Mouse (Mus musculus): ENCODE results near the gene Herpud1. TPM values are rescaled to one million over a fixed set of nuclear protein-coding genes. Genes with fewer than 3 reads are reported as not detected.

Herpud1 gene
- polyA plus RNA-seq, 1 experiment from 2014 or later, result 62.4 TPM

GRCm38 (mm10) chr8:94363906-94364305 lies 22.3 kb upstream of the Herpud1 start:
- H3K9ac ChIP-seq (ENCODE audit: low read length), result no peak overlapping the region
- H3K4me3 ChIP-seq (ENCODE audit: low read depth, low read length), result no peak overlapping the region
- H3K27me3 ChIP-seq (ENCODE audit: control insufficient read depth, insufficient read depth, low read length), result no peaks in the 10 kb centered on the region
- no peak overlapping the region for H3K27ac ChIP-seq (replicated peaks; ENCODE audit: low read depth, low read length)
- 0 out of 2 replicates have a peak, but pooled peaks cover 4% of the 10 kb centered on the region for H3K4me1 ChIP-seq (ENCODE audit: control insufficient read depth, insufficient read depth, low read length)
- no peaks in the 10 kb centered on the region for H3K36me3 ChIP-seq (ENCODE audit: control insufficient read depth, insufficient read depth, low read length)
- WGBS, result 68% methylated on average over 2 of the region's 2 CpGs
- no peak for ATAC-seq (ENCODE audit: insufficient number of reproducible peaks, low FRiP score, low TSS enrichment, low read depth)
- no peak overlapping the region for H3K4me2 ChIP-seq (ENCODE audit: low read depth, severe bottlenecking)
- no peaks in the 10 kb centered on the region for H3K9me3 ChIP-seq (ENCODE audit: control insufficient read depth, low read length)
- DNase-seq (ENCODE audit: low spot score), result no peak

- ATAC-seq (ENCODE audit: insufficient number of reproducible peaks, low FRiP score, low TSS enrichment, low read depth) (no peak), DNase-seq (ENCODE audit: low spot score) (no peak)
- Histone ChIP-seq H3K27me3 (ENCODE audit: control insufficient read depth, insufficient read depth, low read length) (no peaks in the 10 kb centered on the region), H3K4me2 (ENCODE audit: low read depth, severe bottlenecking) (no peak overlapping the region), H3K36me3 (ENCODE audit: control insufficient read depth, insufficient read depth, low read length) (no peaks in the 10 kb centered on the region), H3K4me1 (ENCODE audit: control insufficient read depth, insufficient read depth, low read length) (0 out of 2 replicates have a peak, but pooled peaks cover 4% of the 10 kb centered on the region), H3K9me3 (ENCODE audit: control insufficient read depth, low read length) (no peaks in the 10 kb centered on the region), H3K27ac (replicated peaks; ENCODE audit: low read depth, low read length) (no peak overlapping the region), H3K9ac (ENCODE audit: low read length) (no peak overlapping the region), H3K4me3 (ENCODE audit: low read depth, low read length) (no peak overlapping the region)
- 88% methylated on average over 6 of the region's 6 CpGs for WGBS
Measured at GRCm38 (mm10) chr8:94364686-94365312, 21.4 kb upstream of the Herpud1 start.

- Histone ChIP-seq H3K27ac (replicated peaks; ENCODE audit: low read depth, low read length) (no peak overlapping the region), H3K27me3 (ENCODE audit: control insufficient read depth, insufficient read depth, low read length) (no peaks in the 10 kb centered on the region), H3K9me3 (ENCODE audit: control insufficient read depth, low read length) (no peaks in the 10 kb centered on the region), H3K4me3 (ENCODE audit: low read depth, low read length) (no peak overlapping the region), H3K9ac (ENCODE audit: low read length) (no peak overlapping the region), H3K4me1 (ENCODE audit: control insufficient read depth, insufficient read depth, low read length) (0 out of 2 replicates have a peak, but pooled peaks cover 4% of the 10 kb centered on the region), H3K4me2 (ENCODE audit: low read depth, severe bottlenecking) (no peak overlapping the region), H3K36me3 (ENCODE audit: control insufficient read depth, insufficient read depth, low read length) (no peaks in the 10 kb centered on the region)
- no peak for DNase-seq (ENCODE audit: low spot score)
- WGBS, result 83% methylated on average over 9 of the region's 9 CpGs
- ATAC-seq (ENCODE audit: insufficient number of reproducible peaks, low FRiP score, low TSS enrichment, low read depth), result no peak
Measured at GRCm38 (mm10) chr8:94365410-94365981, 20.7 kb upstream of the Herpud1 start.

- 83% methylated on average over 5 of the region's 5 CpGs for WGBS
Measured at GRCm38 (mm10) chr8:94370839-94371238, 15.4 kb upstream of the Herpud1 start.

GRCm38 (mm10) chr8:94372955-94373599 lies 13.2 kb upstream of the Herpud1 start:
- no peaks in the 10 kb centered on the region for H3K9me3 ChIP-seq (ENCODE audit: control insufficient read depth, low read length)

More at GRCm38 (mm10) chr8:94370839-94371238, 15.4 kb upstream of the Herpud1 start:
- no peak for ATAC-seq (ENCODE audit: insufficient number of reproducible peaks, low FRiP score, low TSS enrichment, low read depth)
- no peaks in the 10 kb centered on the region for H3K36me3 ChIP-seq (ENCODE audit: control insufficient read depth, insufficient read depth, low read length)
- no peak overlapping the region for H3K9ac ChIP-seq (ENCODE audit: low read length)
- no peak overlapping the region for H3K27ac ChIP-seq (replicated peaks; ENCODE audit: low read depth, low read length)
- H3K4me3 ChIP-seq (ENCODE audit: low read depth, low read length), result no peak overlapping the region
- H3K27me3 ChIP-seq (ENCODE audit: control insufficient read depth, insufficient read depth, low read length), result no peaks in the 10 kb centered on the region
- H3K4me2 ChIP-seq (ENCODE audit: low read depth, severe bottlenecking), result no peak overlapping the region
- H3K9me3 ChIP-seq (ENCODE audit: control insufficient read depth, low read length), result no peaks in the 10 kb centered on the region
- no peak for DNase-seq (ENCODE audit: low spot score)
- H3K4me1 ChIP-seq (ENCODE audit: control insufficient read depth, insufficient read depth, low read length), result no peaks in the 10 kb centered on the region

GRCm38 (mm10) chr8:94375551-94375991 lies 10.7 kb upstream of the Herpud1 start:
- no peaks in the 10 kb centered on the region for H3K9me3 ChIP-seq (ENCODE audit: control insufficient read depth, low read length)
- no peak for ATAC-seq (ENCODE audit: insufficient number of reproducible peaks, low FRiP score, low TSS enrichment, low read depth)
- H3K9ac ChIP-seq (ENCODE audit: low read length), result no peak overlapping the region
- DNase-seq (ENCODE audit: low spot score), result no peak
- H3K4me1 ChIP-seq (ENCODE audit: control insufficient read depth, insufficient read depth, low read length), result no peaks in the 10 kb centered on the region
- H3K4me2 ChIP-seq (ENCODE audit: low read depth, severe bottlenecking), result no peak overlapping the region
- no peak overlapping the region for H3K4me3 ChIP-seq (ENCODE audit: low read depth, low read length)
- no peaks in the 10 kb centered on the region for H3K36me3 ChIP-seq (ENCODE audit: control insufficient read depth, insufficient read depth, low read length)
- WGBS, result 37% methylated on average over 3 of the region's 3 CpGs
- no peaks in the 10 kb centered on the region for H3K27me3 ChIP-seq (ENCODE audit: control insufficient read depth, insufficient read depth, low read length)
- H3K27ac ChIP-seq (replicated peaks; ENCODE audit: low read depth, low read length), result no peak overlapping the region

More at GRCm38 (mm10) chr8:94372955-94373599, 13.2 kb upstream of the Herpud1 start:
- Histone ChIP-seq H3K36me3 (ENCODE audit: control insufficient read depth, insufficient read depth, low read length) (no peaks in the 10 kb centered on the region), H3K9ac (ENCODE audit: low read length) (no peak overlapping the region), H3K4me1 (ENCODE audit: control insufficient read depth, insufficient read depth, low read length) (no peaks in the 10 kb centered on the region), H3K4me3 (ENCODE audit: low read depth, low read length) (no peak overlapping the region), H3K27me3 (ENCODE audit: control insufficient read depth, insufficient read depth, low read length) (no peaks in the 10 kb centered on the region), H3K4me2 (ENCODE audit: low read depth, severe bottlenecking) (no peak overlapping the region), H3K27ac (replicated peaks; ENCODE audit: low read depth, low read length) (no peak overlapping the region)
- ATAC-seq (ENCODE audit: insufficient number of reproducible peaks, low FRiP score, low TSS enrichment, low read depth), result no peak
- WGBS, result 85% methylated on average over 6 of the region's 6 CpGs
- DNase-seq (ENCODE audit: low spot score), result no peak

- Histone ChIP-seq H3K9ac (ENCODE audit: low read length) (no peak overlapping the region), H3K4me3 (ENCODE audit: low read depth, low read length) (no peak overlapping the region), H3K4me1 (ENCODE audit: control insufficient read depth, insufficient read depth, low read length) (no peaks in the 10 kb centered on the region), H3K27ac (replicated peaks; ENCODE audit: low read depth, low read length) (no peak overlapping the region), H3K36me3 (ENCODE audit: control insufficient read depth, insufficient read depth, low read length) (no peaks in the 10 kb centered on the region), H3K4me2 (ENCODE audit: low read depth, severe bottlenecking) (no peak overlapping the region), H3K9me3 (ENCODE audit: control insufficient read depth, low read length) (no peaks in the 10 kb centered on the region), H3K27me3 (ENCODE audit: control insufficient read depth, insufficient read depth, low read length) (no peaks in the 10 kb centered on the region)
- DNase-seq (ENCODE audit: low spot score) (no peak), ATAC-seq (ENCODE audit: insufficient number of reproducible peaks, low FRiP score, low TSS enrichment, low read depth) (no peak)
- 73% methylated on average over 3 of the region's 3 CpGs for WGBS
Measured at GRCm38 (mm10) chr8:94376176-94376575, 10.1 kb upstream of the Herpud1 start.

GRCm38 (mm10) chr8:94376580-94376979 lies 9.7 kb upstream of the Herpud1 start:
- Histone ChIP-seq H3K4me1 (ENCODE audit: control insufficient read depth, insufficient read depth, low read length) (no peaks in the 10 kb centered on the region), H3K4me3 (ENCODE audit: low read depth, low read length) (no peak overlapping the region), H3K4me2 (ENCODE audit: low read depth, severe bottlenecking) (no peak overlapping the region), H3K27ac (replicated peaks; ENCODE audit: low read depth, low read length) (no peak overlapping the region), H3K27me3 (ENCODE audit: control insufficient read depth, insufficient read depth, low read length) (no peaks in the 10 kb centered on the region), H3K9ac (ENCODE audit: low read length) (no peak overlapping the region), H3K9me3 (ENCODE audit: control insufficient read depth, low read length) (no peaks in the 10 kb centered on the region), H3K36me3 (ENCODE audit: control insufficient read depth, insufficient read depth, low read length) (no peaks in the 10 kb centered on the region)
- ATAC-seq (ENCODE audit: insufficient number of reproducible peaks, low FRiP score, low TSS enrichment, low read depth), result no peak
- WGBS, result 87% methylated on average over 2 of the region's 2 CpGs
- DNase-seq (ENCODE audit: low spot score), result no peak

All from limb, embryonic 11.5 days (tissue).